Mouse (Mus musculus): Measurements from ENCODE around the gene Msl3l2. TPM values are rescaled to one million over a fixed set of nuclear protein-coding genes. Genes with fewer than 3 reads are reported as not detected.

Msl3l2 gene
- polyA plus RNA-seq (2012; rRNA removed) = 10.6 and 11.6 TPM in 2 replicates
- 6.9 and 8.7 TPM in 2 replicates for polyA plus RNA-seq (2014; fragmentation: Nextera tagmentation; extraction: Ambion mirVana)

DNA sequence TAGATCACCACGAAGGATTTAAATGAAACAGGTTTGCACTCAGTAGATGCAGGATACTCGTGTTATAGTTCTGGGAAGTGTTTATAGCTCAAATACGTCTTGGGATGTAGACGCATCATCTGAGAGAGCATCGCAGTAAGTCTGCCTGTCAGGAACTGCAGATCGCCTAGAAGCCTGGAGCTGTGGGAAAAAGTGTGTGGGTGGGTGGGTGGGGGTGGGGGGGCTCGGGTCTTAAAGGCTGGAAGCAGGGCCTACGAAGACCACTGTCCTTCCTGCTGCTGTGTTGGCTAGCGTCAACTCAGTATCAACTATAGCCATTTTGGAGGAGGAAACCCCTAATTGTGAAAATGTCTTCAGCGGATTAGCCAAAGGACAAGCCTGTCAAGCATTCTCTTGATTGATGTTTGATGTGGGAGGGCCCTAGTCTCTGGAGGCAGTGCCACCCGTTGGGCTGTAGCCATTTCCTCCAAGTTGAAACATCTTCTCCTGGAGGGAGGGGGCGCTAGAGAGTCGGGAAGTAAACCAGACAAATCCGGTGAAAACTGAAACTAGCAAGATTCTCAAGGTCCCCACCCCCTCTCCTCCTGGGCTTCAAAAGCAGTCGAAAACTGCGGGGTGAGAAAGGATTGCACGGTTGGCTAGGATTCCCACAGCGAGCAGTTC, at the start of gene Msl3l2:
TSS of gene Msl3l2 (plus strand) at position 585 of the 663 bp plus-strand sequence.
- no peak for TF ChIP-seq POLR2A (IDR thresholded peaks at IDR 0.05; ENCODE audit: borderline replicate concordance, extremely low read depth, insufficient read depth, insufficient read length)
- Histone ChIP-seq H3K36me3 (ENCODE audit: control insufficient read depth, insufficient read depth, low read length) (no peaks in the 10 kb centered on the region), H3K27me3 (ENCODE audit: control insufficient read depth, insufficient read depth, low read length) (no peaks in the 10 kb centered on the region), H3K9ac (ENCODE audit: low read depth, low read length, severe bottlenecking) (peak within 1 kb of the TSS; percentile 52), H3K9me3 (ENCODE audit: control insufficient read depth, low read length) (no peaks in the 10 kb centered on the region), H3K4me2 (replicated peaks; ENCODE audit: low read depth, low read length, severe bottlenecking) (peak within 1 kb of the TSS; percentile 42), H3K4me1 (ENCODE audit: control insufficient read depth, insufficient read depth, low read length) (0 out of 2 replicates have a peak, but pooled peaks cover 4% of the 10 kb centered on the region), H3K27ac (replicated peaks; ENCODE audit: low read depth, low read length) (0 out of 2 replicates have a peak within 1 kb of the TSS, but pooled peaks have one; percentile 46), H3K4me3 (replicated peaks; ENCODE audit: low read length) (peak within 1 kb of the TSS; percentile 24)
- DNase-seq (ENCODE audit: low spot score) (peak; percentile 77), ATAC-seq (ENCODE audit: low FRiP score, low read depth) (peak; percentile 65; the same call in 1 of the 2 replicates)
- WGBS = 28% methylated on average over 18 of the region's 18 CpGs

DNA sequence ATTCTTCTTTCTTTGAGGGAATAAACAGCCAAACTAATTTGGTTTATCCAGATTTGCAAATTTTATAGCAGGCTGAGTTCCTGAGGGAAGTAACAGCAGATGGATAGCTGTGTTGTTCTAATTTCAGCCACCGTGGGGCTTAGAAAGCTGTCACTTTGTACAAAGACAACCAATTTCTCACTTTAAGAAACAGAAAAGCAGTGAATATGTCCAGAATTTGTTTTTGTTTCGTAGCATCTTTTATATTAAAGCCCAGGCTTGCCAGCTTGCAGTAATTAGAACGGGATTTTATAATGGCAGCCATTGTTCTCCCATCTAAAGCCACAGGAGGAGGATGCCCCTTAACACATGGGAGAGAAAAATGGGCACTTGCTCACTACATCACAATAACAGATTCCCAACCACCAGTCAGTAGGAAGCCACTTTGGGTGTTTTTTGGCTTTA, 47.7 kb upstream of the Msl3l2 start:
- DNase-seq (ENCODE audit: low spot score) (no peak), ATAC-seq (ENCODE audit: low FRiP score, low read depth) (no peak)
- no peak overlapping the region for H3K9ac ChIP-seq (ENCODE audit: low read depth, low read length, severe bottlenecking)
- H3K36me3 ChIP-seq (ENCODE audit: control insufficient read depth, insufficient read depth, low read length) = no peaks in the 10 kb centered on the region
- no peak overlapping the region for H3K4me2 ChIP-seq (replicated peaks; ENCODE audit: low read depth, low read length, severe bottlenecking)
- H3K4me3 ChIP-seq (replicated peaks; ENCODE audit: low read length) = no peak overlapping the region
- H3K9me3 ChIP-seq (ENCODE audit: control insufficient read depth, low read length) = no peaks in the 10 kb centered on the region
- no peaks in the 10 kb centered on the region for H3K27me3 ChIP-seq (ENCODE audit: control insufficient read depth, insufficient read depth, low read length)
- no peaks in the 10 kb centered on the region for H3K4me1 ChIP-seq (ENCODE audit: control insufficient read depth, insufficient read depth, low read length)
- TF ChIP-seq POLR2A (IDR thresholded peaks at IDR 0.05; ENCODE audit: borderline replicate concordance, extremely low read depth, insufficient read depth, insufficient read length) = no peak
- WGBS = 67% methylated on average over 3 of the region's 3 CpGs
- H3K27ac ChIP-seq (replicated peaks; ENCODE audit: low read depth, low read length) = no peak overlapping the region

DNA sequence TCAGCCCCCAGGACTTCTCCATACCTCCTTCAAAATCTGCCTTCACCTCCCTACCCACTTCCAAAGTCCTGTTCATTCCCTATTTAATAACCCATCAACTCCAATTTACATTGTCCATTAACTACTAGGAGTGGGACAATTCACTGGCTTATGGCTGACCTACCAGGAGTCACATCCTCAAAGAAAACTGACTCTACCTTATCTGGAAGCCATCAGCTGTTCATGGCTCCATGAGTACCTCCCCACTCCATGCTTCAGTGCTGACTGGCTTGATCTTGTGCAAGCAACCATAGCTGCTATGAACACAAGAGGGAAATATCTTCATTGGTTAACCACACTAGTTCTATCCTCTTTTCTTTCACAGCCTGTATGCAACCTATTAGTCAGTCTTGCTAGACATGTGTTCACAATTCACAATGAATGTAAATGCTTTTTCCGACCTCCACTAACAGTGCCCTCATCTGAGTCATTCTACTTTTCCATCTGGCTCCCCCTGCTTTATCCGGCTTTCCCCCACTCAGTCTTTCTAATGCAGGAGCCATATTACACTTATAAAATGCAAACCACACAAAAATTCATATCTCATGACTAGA, 45.4 kb upstream of the Msl3l2 start:
- Histone ChIP-seq H3K4me3 (replicated peaks; ENCODE audit: low read length) (no peak overlapping the region), H3K27ac (replicated peaks; ENCODE audit: low read depth, low read length) (no peak overlapping the region), H3K4me2 (replicated peaks; ENCODE audit: low read depth, low read length, severe bottlenecking) (no peak overlapping the region), H3K9ac (ENCODE audit: low read depth, low read length, severe bottlenecking) (no peak overlapping the region), H3K9me3 (ENCODE audit: control insufficient read depth, low read length) (no peaks in the 10 kb centered on the region), H3K36me3 (ENCODE audit: control insufficient read depth, insufficient read depth, low read length) (no peaks in the 10 kb centered on the region), H3K27me3 (ENCODE audit: control insufficient read depth, insufficient read depth, low read length) (no peaks in the 10 kb centered on the region), H3K4me1 (ENCODE audit: control insufficient read depth, insufficient read depth, low read length) (no peaks in the 10 kb centered on the region)
- TF ChIP-seq POLR2A (IDR thresholded peaks at IDR 0.05; ENCODE audit: borderline replicate concordance, extremely low read depth, insufficient read depth, insufficient read length) = no peak
- 82% methylated on average over 2 of the region's 2 CpGs for WGBS
- ATAC-seq (ENCODE audit: low FRiP score, low read depth) = no peak
- no peak for DNase-seq (ENCODE audit: low spot score)

DNA sequence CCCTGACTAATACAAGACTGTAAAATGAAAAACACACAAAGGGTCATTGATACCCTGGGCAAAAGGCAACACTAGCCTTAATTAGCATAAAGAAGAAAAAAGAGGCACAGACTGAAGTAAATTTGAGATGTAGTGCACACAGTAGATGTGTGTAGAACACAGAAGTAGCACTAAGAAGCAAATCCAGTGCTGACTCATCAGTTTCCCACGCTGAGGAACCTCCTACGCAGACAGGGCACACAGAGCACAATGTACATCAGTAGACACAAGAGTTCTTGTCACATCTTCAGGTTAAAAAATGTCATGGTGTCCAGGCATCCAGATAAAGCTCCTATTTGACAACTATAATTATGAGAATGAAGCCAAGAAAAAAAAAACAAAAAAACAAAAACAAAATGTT, 44.0 kb upstream of the Msl3l2 start:
- H3K9ac ChIP-seq (ENCODE audit: low read depth, low read length, severe bottlenecking) = no peak overlapping the region
- no peak overlapping the region for H3K4me3 ChIP-seq (replicated peaks; ENCODE audit: low read length)
- ATAC-seq (ENCODE audit: low FRiP score, low read depth) = no peak
- H3K27me3 ChIP-seq (ENCODE audit: control insufficient read depth, insufficient read depth, low read length) = no peaks in the 10 kb centered on the region
- H3K27ac ChIP-seq (replicated peaks; ENCODE audit: low read depth, low read length) = no peak overlapping the region
- no peak overlapping the region for H3K4me2 ChIP-seq (replicated peaks; ENCODE audit: low read depth, low read length, severe bottlenecking)
- H3K9me3 ChIP-seq (ENCODE audit: control insufficient read depth, low read length) = no peaks in the 10 kb centered on the region
- H3K36me3 ChIP-seq (ENCODE audit: control insufficient read depth, insufficient read depth, low read length) = no peaks in the 10 kb centered on the region
- no peak for TF ChIP-seq POLR2A (IDR thresholded peaks at IDR 0.05; ENCODE audit: borderline replicate concordance, extremely low read depth, insufficient read depth, insufficient read length)
- 85% methylated on average over 2 of the region's 2 CpGs for WGBS
- no peaks in the 10 kb centered on the region for H3K4me1 ChIP-seq (ENCODE audit: control insufficient read depth, insufficient read depth, low read length)
- DNase-seq (ENCODE audit: low spot score) = no peak

DNA sequence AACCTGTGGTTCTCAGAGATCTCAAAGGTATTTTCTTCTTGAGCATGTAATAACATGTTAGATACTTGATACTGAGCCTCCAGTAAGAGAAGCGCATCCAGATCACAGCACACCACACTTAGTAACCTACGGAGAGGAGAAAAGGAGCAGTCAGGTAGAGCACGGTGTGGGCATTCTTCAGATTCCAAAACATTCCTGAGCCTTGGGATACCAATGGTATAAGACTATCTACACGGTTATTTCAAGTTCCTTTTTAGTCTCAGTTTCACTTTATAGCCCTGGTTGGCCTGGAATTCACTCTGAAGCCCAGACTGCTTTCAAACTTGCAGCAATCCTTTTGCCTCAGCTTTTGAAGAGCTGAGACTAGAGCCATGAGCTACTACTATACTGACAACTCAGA, 17.0 kb upstream of the Msl3l2 start:
- Histone ChIP-seq H3K36me3 (ENCODE audit: control insufficient read depth, insufficient read depth, low read length) (no peaks in the 10 kb centered on the region), H3K9me3 (ENCODE audit: control insufficient read depth, low read length) (no peaks in the 10 kb centered on the region), H3K4me2 (replicated peaks; ENCODE audit: low read depth, low read length, severe bottlenecking) (no peak overlapping the region), H3K27ac (replicated peaks; ENCODE audit: low read depth, low read length) (no peak overlapping the region), H3K4me1 (ENCODE audit: control insufficient read depth, insufficient read depth, low read length) (no peaks in the 10 kb centered on the region), H3K4me3 (replicated peaks; ENCODE audit: low read length) (no peak overlapping the region), H3K27me3 (ENCODE audit: control insufficient read depth, insufficient read depth, low read length) (no peaks in the 10 kb centered on the region), H3K9ac (ENCODE audit: low read depth, low read length, severe bottlenecking) (no peak overlapping the region)
- DNase-seq (ENCODE audit: low spot score) (no peak), ATAC-seq (ENCODE audit: low FRiP score, low read depth) (no peak)
- no peak for TF ChIP-seq POLR2A (IDR thresholded peaks at IDR 0.05; ENCODE audit: borderline replicate concordance, extremely low read depth, insufficient read depth, insufficient read length)
- WGBS = 72% methylated on average over 4 of the region's 4 CpGs
